Comparison of ENCODE assay signal across 10 mouse cellular contexts in genomic region chr5:90338177-90339091, GRCm38 (mm10). TPM values are rescaled to one million over a fixed set of nuclear protein-coding genes. Genes with fewer than 3 reads are reported as not detected.
A peak's percentile ranks its signal among the peaks of the same experiment; 100 is the strongest.
DNase-seq lines count a peak whose midpoint lies in the region; ATAC-seq and TF ChIP-seq lines count a peak whose summit lies in the region.
"Had no signal": no experiment of that assay in that cellular context is flagged by ENCODE, and none has a peak within 500 bp of the region (broad histone marks: within the 10 kb centered on the region; RNA-seq: fewer than 3 reads in every experiment).

No protein-coding gene starts in this region.

- H3K4me3 ChIP-seq in lung, embryonic 14.5 days (ENCODE audit: low read depth, low read length): no peak overlapping the region
- H3K4me3 ChIP-seq in forebrain, embryonic 14.5 days (ENCODE audit: low read depth, low read length): peak overlapping the region; percentile 11
- H3K4me3 ChIP-seq in liver, embryonic 15.5 days (replicated peaks): no peak overlapping the region
- H3K4me3 ChIP-seq in thymus, adult 2 months (ENCODE audit: control insufficient read depth, insufficient read depth, low read length): no peak overlapping the region

- TF ChIP-seq POLR2A in thymus, adult 2 months (IDR thresholded peaks at IDR 0.05; ENCODE audit: control insufficient read depth, extremely low read depth, insufficient read depth, low read length, poor library complexity): no peak

- H3K4me1 ChIP-seq in lung, embryonic 14.5 days (ENCODE audit: insufficient read depth): peaks cover 2% of the 10 kb centered on the region; the same call in 1 of the 2 replicates
- H3K4me1 ChIP-seq in forebrain, embryonic 14.5 days (ENCODE audit: control insufficient read depth, insufficient read depth, low read length): peaks cover 17% of the 10 kb centered on the region
- H3K4me1 ChIP-seq in liver, embryonic 15.5 days (replicated peaks): peaks cover 18% of the 10 kb centered on the region
- H3K4me1 ChIP-seq in thymus, adult 2 months (replicated peaks; ENCODE audit: control insufficient read depth, insufficient read depth, low read length): no peaks in the 10 kb centered on the region

- no peaks in the 10 kb centered on the region for H3K27me3 ChIP-seq in lung, embryonic 14.5 days (ENCODE audit: insufficient read depth, low read length)
- H3K27me3 ChIP-seq in forebrain, embryonic 14.5 days (replicated peaks; ENCODE audit: control insufficient read depth, insufficient read depth, low read length): no peaks in the 10 kb centered on the region
- no peaks in the 10 kb centered on the region for H3K27me3 ChIP-seq in liver, embryonic 15.5 days
- H3K27me3 ChIP-seq in thymus, adult 2 months (ENCODE audit: control insufficient read depth, insufficient read depth, low read length): no peaks in the 10 kb centered on the region

- no peaks in the 10 kb centered on the region for H3K36me3 ChIP-seq in lung, embryonic 14.5 days (ENCODE audit: insufficient read depth)
- H3K36me3 ChIP-seq in forebrain, embryonic 14.5 days (ENCODE audit: control insufficient read depth, insufficient read depth, low read length): no peaks in the 10 kb centered on the region
- no peaks in the 10 kb centered on the region for H3K36me3 ChIP-seq in liver, embryonic 15.5 days (replicated peaks)
- H3K36me3 ChIP-seq in thymus, adult 2 months (ENCODE audit: control insufficient read depth, insufficient read depth, low read length): no peaks in the 10 kb centered on the region

- peak; percentile 12 for DNase-seq in lung, embryonic 14.5 days
- no peak for DNase-seq in lung, postnatal 14 days
- peak; percentile 71 for DNase-seq in forebrain, embryonic 14.5 days (ENCODE audit: low spot score)
- peak; percentile 15 for DNase-seq in retina, embryonic 14.5 days (ENCODE audit: low spot score)
- no peak for DNase-seq in kidney, postnatal 10 days
- no peak for DNase-seq in thymus, adult 2 months
- no peak for DNase-seq in gastrocnemius, adult 8-10 months (ENCODE audit: low spot score in 2 of 2)
- DNase-seq: lung, adult 18-20 months; right cerebral cortex, postnatal 14 days had no signal

- no peaks in the 10 kb centered on the region for H3K9me3 ChIP-seq in lung, embryonic 14.5 days (ENCODE audit: low read depth, low read length)
- H3K9me3 ChIP-seq in forebrain, embryonic 14.5 days (replicated peaks; ENCODE audit: control insufficient read depth, low read length): no peaks in the 10 kb centered on the region
- no peaks in the 10 kb centered on the region for H3K9me3 ChIP-seq in liver, embryonic 15.5 days (replicated peaks)

- no peak overlapping the region for H3K9ac ChIP-seq in lung, embryonic 14.5 days
- peak overlapping the region; percentile 18; the same call in 1 of the 2 replicates for H3K9ac ChIP-seq in forebrain, embryonic 14.5 days (ENCODE audit: low read length)
- H3K9ac ChIP-seq in liver, embryonic 15.5 days: no peak overlapping the region

- 74% methylated on average over 7 of the region's 7 CpGs for WGBS in lung, embryonic 14.5 days
- 11% methylated on average over 7 of the region's 7 CpGs for WGBS in forebrain, embryonic 14.5 days
- 43% methylated on average over 7 of the region's 7 CpGs for WGBS in liver, embryonic 15.5 days (ENCODE audit: insufficient replicate concordance)
- 92% methylated on average over 7 of the region's 7 CpGs for WGBS in thymus, adult 2 months

- H3K27ac ChIP-seq in lung, embryonic 14.5 days (ENCODE audit: low read depth): no peak overlapping the region
- peak overlapping the region; percentile 22; the same call in 1 of the 2 replicates for H3K27ac ChIP-seq in forebrain, embryonic 14.5 days (ENCODE audit: low read depth, low read length)
- no peak overlapping the region for H3K27ac ChIP-seq in liver, embryonic 15.5 days (replicated peaks)
- no peak overlapping the region for H3K27ac ChIP-seq in thymus, adult 2 months (ENCODE audit: control insufficient read depth, insufficient read depth, low read length)

- H3K4me2 ChIP-seq in lung, embryonic 14.5 days: no peak overlapping the region
- H3K4me2 ChIP-seq in forebrain, embryonic 14.5 days (ENCODE audit: low read length): peak overlapping the region; percentile 45
- peak overlapping the region; percentile 32 for H3K4me2 ChIP-seq in liver, embryonic 15.5 days

- TF ChIP-seq CTCF in lung, embryonic 14.5 days (IDR thresholded peaks at IDR 0.05; ENCODE audit: low read depth): no peak
- no peak for TF ChIP-seq CTCF in thymus, adult 2 months (IDR thresholded peaks at IDR 0.05; ENCODE audit: borderline replicate concordance, control insufficient read depth, extremely low read depth, insufficient read depth, low read length, poor library complexity)

- no peak for ATAC-seq in lung, embryonic 14.5 days (ENCODE audit: insufficient read depth)
- ATAC-seq in forebrain, embryonic 14.5 days: peak; percentile 59
- no peak for ATAC-seq in liver, embryonic 15.5 days (ENCODE audit: insufficient read depth)

RNA-seq across cellular contexts. Expression of gene Ankrd17, which starts 27.9 kb away (rescaled TPM):
- polyA plus RNA-seq in lung, embryonic 14.5 days (2014; fragmentation: Nextera tagmentation; extraction: Ambion mirVana): 31.3 and 32.9 TPM in 2 replicates
- polyA plus RNA-seq in forebrain, embryonic 14.5 days (2014; fragmentation: Nextera tagmentation; extraction: Ambion mirVana): 26.2 and 28.1 TPM in 2 replicates
- polyA plus RNA-seq in liver, embryonic 15.5 days (2015; fragmentation: Nextera tagmentation; extraction: Ambion mirVana): 7.8 and 8.8 TPM in 2 replicates
- 46.8 and 47.1 TPM in 2 replicates for polyA plus RNA-seq in thymus, adult 2 months (2012; rRNA removed)
- total RNA-seq in gastrocnemius, adult 8-10 months (2022): 10 to 100 TPM; 46.3 to 52.5 (median 48.1) TPM

RNA-seq across cellular contexts. Expression of gene Gm9958, which starts 28.6 kb away (rescaled TPM):
- 5.8 and 6.6 TPM in 2 replicates for polyA plus RNA-seq in lung, embryonic 14.5 days (2014; fragmentation: Nextera tagmentation; extraction: Ambion mirVana)
- polyA plus RNA-seq in forebrain, embryonic 14.5 days (2014; fragmentation: Nextera tagmentation; extraction: Ambion mirVana): 3.6 and 6.2 TPM in 2 replicates
- polyA plus RNA-seq in liver, embryonic 15.5 days (2015; fragmentation: Nextera tagmentation; extraction: Ambion mirVana): 1.8 and 2.4 TPM in 2 replicates
- polyA plus RNA-seq in thymus, adult 2 months (2012; rRNA removed): 1.2 and 2.6 TPM in 2 replicates
- under 1 TPM; 0.19 to 0.46 (median 0.31) TPM for total RNA-seq in gastrocnemius, adult 8-10 months (2022)

Comparison
In these comparisons a context has a peak if more than half of its experiments do, and no peak if none do; other contexts are left out.
1. DNase-seq: peak in lung, embryonic 14.5 days (single experiment), forebrain, embryonic 14.5 days (single experiment) and retina, embryonic 14.5 days (single experiment); none in lung, postnatal 14 days (single experiment), kidney, postnatal 10 days (single experiment), thymus, adult 2 months (single experiment) and gastrocnemius, adult 8-10 months (0 of 2).